Mouse (Mus musculus) T-helper 2 cell (primary cell): ENCODE data around the gene Rbm8a.
"Not testable (repeated sequence)": the region's sequence is repeated elsewhere in the genome, so short reads cannot be mapped to it uniquely, and the experiment has no call there.

ENCODE experiments used
- in situ Hi-C: fragments of 300-600 bp; cut with MboI, MseI; formaldehyde crosslinking; loops from one replicate; pipeline ENCODE4 v1.15.1; 2025; ENCODE audit warnings: high pct_unique_total_duplicates

Gene Rbm8a

DNA sequence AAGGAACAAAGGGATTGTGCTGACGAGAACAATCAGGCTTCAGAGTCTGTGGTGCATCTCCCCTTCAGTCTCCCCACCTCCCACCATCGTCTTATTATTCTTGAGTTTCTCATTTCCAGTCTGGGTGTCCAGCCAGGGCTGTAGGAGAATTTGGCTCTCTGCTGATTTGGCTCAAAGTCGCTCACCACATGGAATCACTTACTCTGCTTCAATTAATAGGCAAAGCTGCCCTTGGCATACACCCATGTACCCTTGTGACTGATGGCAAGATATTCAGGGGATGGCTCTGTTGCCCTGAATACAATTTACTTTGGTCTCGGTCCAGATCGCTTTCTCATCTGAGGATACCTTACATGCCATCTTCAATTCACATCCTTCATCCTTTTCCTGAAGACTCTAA, 26.4 kb upstream of the Rbm8a start:
- in situ Hi-C loops: no loop called here

GRCm38 (mm10) chr3:96606007-96606406, 23.7 kb upstream of the Rbm8a start:
- in situ Hi-C loops: not testable (repeated sequence)

GRCm38 (mm10) chr3:96606618-96607017, 23.1 kb upstream of the Rbm8a start:
- in situ Hi-C loops: no loop called here

GRCm38 (mm10) chr3:96617941-96618340, 11.8 kb upstream of the Rbm8a start:
- in situ Hi-C loops: no loop called here

- in situ Hi-C loops: no loop called here
Measured at GRCm38 (mm10) chr3:96623201-96623600, 6.5 kb upstream of the Rbm8a start.

DNA sequence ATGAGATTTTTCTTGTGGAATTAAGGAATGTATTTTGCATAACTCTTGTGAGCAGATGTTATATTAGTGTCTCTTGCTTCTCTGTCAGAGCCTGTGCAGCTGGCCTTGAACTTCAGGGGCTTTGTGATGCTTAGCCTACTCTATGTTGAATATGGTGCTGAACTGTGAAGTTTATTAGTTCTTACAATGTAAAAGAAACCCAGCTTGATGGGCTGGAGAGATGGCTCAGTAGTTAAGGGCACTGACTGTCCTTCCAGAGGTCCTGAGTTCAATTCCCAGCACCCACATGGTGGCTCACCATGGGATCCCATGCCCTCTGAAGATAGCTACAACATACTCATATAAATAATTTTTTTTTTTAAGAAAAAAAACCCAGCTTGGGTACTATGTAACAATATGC, 2.3 kb downstream of the Rbm8a start:
- in situ Hi-C loops: no loop called here

- in situ Hi-C loops: no loop called here
Measured at GRCm38 (mm10) chr3:96634015-96634414, 4.3 kb downstream of the Rbm8a start.

DNA sequence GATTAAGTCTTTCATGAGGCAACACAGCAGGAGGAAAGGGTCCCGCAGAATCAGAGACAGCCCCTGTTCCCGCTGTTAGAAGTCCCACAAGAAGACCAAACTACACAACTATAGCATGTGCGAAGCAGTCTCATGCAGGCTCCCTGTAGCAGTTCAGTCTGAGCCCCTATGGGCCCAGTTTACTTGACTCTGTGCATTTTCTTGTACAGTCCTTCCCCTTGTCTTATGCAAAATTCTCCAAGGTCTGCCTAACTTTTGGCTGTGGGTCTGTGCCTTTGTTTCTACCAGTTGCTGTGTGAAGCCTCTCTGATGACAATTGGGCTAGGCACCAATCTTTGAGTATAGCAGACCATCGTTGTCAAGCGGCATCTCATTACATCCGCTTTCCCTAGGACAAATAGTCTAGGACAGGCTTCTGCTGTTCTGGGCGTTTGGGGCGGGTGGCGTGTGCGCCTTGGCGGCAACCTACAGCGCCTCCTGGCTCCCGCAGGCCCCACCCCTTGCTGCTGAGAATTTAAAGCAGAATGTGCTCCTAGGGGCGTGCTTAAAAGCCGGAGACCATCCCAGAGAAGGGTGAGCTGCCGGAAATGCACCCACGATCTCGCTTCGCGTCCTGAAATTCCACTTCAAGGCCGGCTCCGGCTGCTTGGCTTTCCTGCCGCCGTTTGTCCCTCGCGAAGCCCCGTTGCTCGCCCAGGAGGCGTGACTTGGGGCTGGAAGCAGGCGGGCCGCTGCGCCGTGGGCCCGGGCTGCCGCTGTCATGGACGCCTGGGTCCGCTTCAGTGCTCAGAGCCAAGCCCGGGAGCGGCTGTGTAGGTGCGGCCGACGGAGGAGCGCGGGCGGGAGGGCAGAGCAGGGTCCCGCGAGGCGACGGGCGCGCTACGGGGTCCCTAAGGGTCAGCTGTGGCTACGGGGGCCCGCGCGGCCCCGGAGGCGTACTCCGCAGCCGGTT, 5.5 kb downstream of the Rbm8a start, which contains the start of the genes Pex11b and Gm42957:
Gene Pex11b, plus strand, starts transcription at position 449 of the 952 bp plus-strand sequence.
Gene Gm42957, plus strand, starts transcription at position 547 of the 952 bp plus-strand sequence.
- in situ Hi-C loops: no loop called here

GRCm38 (mm10) chr3:96635906-96636305, 6.2 kb downstream of the Rbm8a start:
- in situ Hi-C loops: no loop called here

DNA sequence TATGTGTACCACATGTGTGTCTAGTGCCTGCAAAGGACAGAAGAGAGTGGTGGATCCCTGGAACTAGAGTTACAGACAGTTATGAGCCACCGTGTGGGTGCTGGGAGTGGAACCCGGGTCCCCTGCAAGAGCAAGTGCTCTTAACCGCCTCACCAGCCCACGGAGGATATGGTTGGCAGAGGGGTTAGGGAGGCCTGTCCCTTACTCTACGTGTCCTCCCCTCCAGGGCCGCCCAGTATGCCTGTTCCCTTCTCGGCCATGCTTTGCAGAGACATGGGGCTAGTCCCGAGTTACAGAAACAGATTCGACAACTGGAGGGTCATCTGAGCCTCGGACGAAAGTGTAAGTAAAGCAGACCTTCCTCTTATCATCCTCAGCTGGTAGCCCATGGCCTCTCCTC, 6.7 kb downstream of the Rbm8a start:
- in situ Hi-C loops: no loop called here

DNA sequence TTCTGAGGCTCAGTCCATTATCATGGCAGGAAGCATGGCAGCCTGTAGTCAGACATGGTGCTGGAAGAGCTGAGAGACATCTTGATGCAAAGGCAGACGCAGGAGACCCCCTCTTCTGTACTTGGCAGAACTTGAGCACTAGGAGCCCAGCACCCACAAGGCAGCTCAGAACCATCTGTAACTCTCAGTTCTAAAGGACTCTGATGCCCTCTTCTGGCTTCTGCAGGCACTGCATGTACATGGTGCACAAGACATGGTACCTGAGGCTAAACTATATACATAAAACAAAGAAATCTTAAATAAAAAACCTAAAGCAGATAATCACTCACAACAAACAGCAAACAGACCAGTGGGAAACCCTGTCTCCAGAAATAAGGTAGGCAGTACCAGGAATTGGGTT, 9.5 kb downstream of the Rbm8a start:
- in situ Hi-C loops: no loop called here

GRCm38 (mm10) chr3:96645018-96645649, 15.4 kb downstream of the Rbm8a start, which contains the start of gene Itga10:
TSS of gene Itga10 (plus strand) at chr3:96645584.
- in situ Hi-C loops: no loop called here

GRCm38 (mm10) chr3:96647365-96647764, 17.6 kb downstream of the Rbm8a start:
- in situ Hi-C loops: no loop called here

- in situ Hi-C loops: no loop called here
Measured at GRCm38 (mm10) chr3:96660901-96661300, 31.2 kb downstream of the Rbm8a start.

- in situ Hi-C loops: no loop called here
Measured at GRCm38 (mm10) chr3:96662731-96663316, 33.1 kb downstream of the Rbm8a start.

DNA sequence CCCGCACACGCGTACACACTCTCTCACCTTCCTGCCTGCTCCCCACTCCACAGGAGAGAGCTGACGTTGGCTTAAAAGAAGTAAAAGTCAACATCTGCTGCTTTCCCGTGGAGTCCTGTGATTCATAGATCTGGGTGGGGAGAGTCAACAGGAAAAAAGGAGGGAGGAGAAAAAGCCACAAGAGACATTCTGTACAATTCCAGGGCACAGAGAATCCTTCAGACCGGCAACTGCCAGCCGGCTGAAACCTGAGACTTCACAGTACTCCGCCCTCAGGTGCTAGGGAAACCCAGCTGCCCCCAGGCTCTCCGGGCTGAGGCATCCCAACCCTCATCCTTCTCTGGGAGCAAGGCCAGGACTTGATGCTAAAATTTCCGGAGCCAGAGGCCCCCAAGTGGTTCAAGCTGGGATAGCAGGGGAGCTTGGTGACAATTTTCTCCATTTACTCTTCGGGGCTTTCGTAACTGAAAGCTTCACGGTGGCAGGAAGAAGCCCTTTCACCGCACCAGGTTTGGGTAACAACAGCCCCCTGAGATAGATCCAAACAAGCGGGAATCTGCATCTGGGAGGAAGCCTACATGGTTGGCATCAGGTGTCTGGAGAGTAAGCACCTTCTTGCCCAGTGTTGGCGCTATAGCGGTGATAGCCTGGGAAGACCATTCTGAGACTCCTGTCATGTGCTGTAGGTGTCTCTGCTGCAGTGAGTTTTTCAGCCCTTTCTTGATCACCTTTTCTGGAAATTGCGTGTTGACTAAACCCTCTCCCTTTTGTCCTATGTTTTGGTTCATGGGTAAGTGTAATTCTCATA, 33.9 kb downstream of the Rbm8a start:
- in situ Hi-C loops: no loop called here

DNA sequence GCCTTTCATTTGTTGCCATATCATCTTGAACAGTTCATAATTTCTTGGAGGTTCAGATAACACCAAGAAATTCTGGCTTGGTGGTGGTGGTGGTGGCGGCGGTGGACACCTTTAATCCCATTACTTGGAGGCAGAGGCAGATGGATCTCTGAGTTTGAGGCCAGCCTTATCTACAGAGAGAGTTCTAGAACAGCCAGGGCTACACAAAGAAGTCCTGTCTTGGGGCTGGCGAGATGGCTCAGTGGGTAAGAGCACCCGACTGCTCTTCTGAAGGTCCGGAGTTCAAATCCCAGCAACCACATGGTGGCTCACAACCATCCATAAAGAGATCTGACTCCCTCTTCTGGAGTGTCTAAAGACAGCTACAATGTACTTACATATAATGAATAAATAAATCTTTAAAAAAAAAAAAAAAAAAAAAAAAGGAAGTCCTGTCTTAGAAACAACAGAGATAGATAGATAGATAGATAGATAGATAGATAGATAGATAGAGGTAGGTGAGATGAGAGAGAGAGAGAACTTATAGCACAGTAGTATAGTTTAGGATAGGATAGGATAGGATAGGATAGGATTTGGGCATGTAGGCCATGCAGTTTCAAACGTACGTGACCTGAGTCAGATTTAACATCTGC, 36.1 kb downstream of the Rbm8a start:
- in situ Hi-C loops: not testable (repeated sequence)

GRCm38 (mm10) chr3:96666916-96667315, 37.2 kb downstream of the Rbm8a start:
- in situ Hi-C loops: no loop called here

GRCm38 (mm10) chr3:96667316-96667715, 37.6 kb downstream of the Rbm8a start:
- in situ Hi-C loops: no loop called here

DNA sequence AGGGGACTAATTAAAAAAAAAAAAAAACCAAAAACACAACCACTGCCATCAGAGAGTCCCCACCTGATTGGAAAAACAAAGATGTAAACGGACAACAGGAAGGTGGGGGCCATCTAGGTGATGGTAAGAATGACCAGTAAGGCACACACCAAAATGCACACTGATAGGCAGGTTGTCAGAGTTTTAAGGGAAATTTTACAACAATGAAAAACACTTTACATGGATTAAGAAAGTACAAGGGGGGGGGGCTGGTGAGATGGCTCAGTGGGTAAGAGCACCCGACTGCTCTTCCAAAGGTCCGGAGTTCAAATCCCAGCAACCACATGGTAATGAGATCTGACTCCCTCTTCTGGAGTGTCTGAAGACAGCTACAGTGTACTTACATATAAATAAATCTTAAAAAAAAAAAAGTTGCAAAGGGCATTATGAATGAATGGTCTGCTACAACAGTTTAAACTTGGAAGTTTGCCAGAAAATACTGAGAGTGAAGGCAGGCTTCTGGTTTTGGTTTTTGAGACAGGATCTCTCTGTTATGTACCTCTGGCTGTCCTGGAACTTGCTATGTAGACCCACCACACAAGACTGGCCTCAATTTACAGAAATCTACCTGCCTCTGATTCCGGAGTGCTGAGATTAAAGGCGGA, 38.8 kb downstream of the Rbm8a start:
- in situ Hi-C loops: no loop called here
